Mouse (Mus musculus) thymus, postnatal 14 days (tissue): ENCODE measurements around the gene Tada3.
A peak's percentile ranks its signal among the peaks of the same experiment; 100 is the strongest.
"Not testable (repeated sequence)": the region's sequence is repeated elsewhere in the genome, so short reads cannot be mapped to it uniquely, and the experiment has no call there.

Source experiments
- DNase-seq: peaks from one replicate; pipeline ENCODE4 v3.0.0; 2021

Gene Tada3

GRCm38 (mm10) chr6:113341574-113341973 lies 36.1 kb downstream of the Tada3 start:
- DNase-seq, result no peak

DNA sequence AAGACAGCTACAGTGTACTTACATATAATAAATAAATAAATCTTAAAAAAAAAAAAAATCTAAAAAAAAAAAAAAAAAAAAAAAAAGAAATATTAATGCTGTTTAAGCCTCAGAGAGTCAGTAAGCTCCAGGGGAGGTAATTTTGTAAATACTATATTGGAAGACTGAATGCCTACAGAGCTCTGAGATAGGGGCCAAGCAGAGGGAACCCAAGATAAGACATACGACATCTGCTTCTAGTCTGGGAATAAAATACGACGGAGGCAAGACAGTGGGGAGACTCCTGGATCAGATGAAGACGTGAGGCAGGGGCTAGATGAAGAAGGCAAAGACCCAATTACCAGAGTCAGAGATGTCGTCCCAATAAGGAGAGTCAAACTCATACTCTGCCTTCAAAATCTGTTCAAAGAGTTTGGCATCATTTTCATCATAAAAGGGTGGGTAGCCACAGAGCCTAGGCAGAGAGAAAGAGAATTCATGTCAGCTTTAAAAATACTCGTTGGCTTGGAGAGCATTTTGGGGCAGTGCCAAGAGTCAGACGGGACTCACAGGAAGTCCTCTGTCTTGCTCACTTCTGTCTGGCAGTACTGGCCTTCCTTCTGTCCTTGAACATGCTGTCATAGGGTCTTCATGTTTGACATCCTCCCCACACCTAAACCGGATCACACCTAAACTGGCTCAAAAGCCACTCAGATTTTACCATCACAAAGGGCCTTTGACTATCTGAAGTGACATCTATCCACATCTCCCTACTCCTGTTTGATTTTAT lies 40.6 kb downstream of the Tada3 start:
- DNase-seq, result no peak

DNA sequence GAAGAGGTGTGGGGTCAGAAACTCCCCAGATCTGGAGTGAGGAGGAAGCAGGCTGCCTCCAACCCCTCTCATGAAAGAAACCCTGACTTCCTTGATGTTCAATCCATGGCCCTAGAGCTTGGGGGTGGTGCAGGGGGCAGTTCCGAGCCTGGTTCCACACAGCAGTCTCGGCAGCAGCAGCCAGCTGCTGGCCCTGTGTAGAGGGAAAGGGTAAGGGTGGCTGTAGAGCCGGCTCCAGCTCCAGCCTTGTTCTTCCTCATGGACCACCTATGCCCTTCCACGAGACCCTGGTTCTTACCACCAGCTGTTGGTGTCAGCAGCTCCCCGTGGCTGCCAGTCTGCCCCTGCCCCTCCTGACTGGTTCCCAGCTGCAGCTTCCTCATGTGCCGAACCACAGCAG lies 43.5 kb downstream of the Tada3 start:
- DNase-seq, result no peak

- no peak for DNase-seq
Observed at GRCm38 (mm10) chr6:113333137-113333950, 44.3 kb downstream of the Tada3 start.

DNA sequence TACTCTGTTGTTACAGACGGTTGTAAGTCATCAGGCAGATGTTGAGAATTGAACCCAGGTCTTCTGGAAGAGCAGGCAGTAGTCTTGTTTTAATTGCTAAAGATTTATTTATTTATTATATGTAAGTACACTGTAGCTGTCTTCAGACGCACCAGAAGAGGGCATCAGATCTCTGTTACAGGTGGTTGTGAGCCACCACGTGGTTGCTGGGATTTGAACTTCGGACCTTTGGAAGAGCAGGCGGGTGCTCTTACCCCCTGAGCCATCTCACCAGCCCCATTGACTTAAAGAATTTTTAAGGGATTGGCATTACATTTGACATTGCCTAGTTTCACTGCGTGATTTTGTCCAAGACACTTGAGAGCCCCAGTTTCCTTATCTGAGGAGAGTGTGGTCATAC lies 44.9 kb downstream of the Tada3 start:
- DNase-seq, result not testable (repeated sequence)

GRCm38 (mm10) chr6:113331721-113332120 lies 46.0 kb downstream of the Tada3 start:
- no peak for DNase-seq

GRCm38 (mm10) chr6:113330547-113330946 lies 47.1 kb downstream of the Tada3 start:
- peak; percentile 49 for DNase-seq

DNA sequence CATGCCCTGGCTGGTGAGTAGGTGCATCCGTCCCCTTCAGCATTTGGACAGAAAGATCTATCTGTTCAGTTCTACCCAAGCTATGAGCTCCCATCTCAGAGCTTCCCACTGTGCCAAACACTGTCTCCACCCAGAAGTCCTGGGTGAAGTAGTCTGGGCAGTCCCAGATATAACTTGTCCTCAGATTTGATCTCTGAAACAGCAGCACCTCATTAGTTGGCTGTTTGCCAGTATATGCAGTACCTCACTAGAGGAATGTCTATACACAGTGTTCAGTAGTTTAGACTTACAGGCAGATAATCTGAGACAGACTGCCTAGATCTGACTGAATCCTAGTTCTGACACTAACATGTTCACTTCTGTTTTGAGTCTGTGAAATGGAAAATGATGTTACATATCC lies 48.3 kb downstream of the Tada3 start:
- DNase-seq, result no peak

DNA sequence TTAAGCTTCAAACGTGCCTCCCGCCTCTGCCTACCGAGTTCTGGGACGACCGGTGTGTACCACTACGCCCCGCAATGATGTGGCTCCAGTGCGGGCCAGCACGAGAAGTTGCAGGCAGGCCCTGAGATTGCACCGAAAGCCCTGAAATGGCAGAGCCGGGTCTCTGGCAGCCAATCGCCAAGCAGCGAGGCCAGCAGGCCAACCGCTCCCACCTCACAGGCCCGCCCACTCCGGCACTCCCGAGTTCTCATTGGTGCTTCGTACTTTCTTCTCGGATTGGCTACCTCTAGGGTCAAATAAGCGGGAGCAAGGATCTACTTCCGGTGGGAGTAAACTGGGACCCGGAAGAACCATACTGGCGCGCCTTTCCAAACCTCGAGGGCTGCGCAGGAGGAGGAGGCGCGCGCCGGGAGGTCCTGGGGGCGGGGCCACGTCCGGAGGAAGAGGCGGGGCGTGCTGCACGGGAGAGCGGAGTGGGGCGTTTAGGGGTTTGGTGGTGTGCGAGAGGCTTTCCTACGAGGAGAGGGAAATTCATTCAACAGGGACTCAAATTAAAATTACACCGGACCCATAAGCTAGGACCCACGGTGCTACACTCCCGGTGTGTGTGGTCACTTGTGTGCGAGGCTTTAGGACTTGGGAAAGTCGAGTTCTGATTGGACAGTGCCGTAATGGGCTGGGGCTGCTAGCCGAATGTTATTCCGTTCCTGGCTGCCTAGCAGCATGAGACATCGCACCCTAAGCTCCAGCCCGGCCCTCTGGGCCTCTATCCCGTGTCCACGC lies 51.0 kb downstream of the Tada3 start, which contains the start of gene Ogg1:
Ogg1 (plus strand) TSS at position 440 of the 783 bp plus-strand sequence.
- DNase-seq, result peak; percentile 98
